Mouse (Mus musculus): ENCODE results near the gene Mtus2.

GRCm38 (mm10) chr5:148304112-148304511 is 347.0 kb downstream of the Mtus2 start:
- TF ChIP-seq POLR2A (IDR thresholded peaks at IDR 0.05; ENCODE audit: insufficient read length, low read depth) (no peak), REST (IDR thresholded peaks at IDR 0.05; ENCODE audit: insufficient read depth, insufficient read length) (no peak), TCF3 (IDR thresholded peaks at IDR 0.05; ENCODE audit: insufficient read length, low read depth) (no peak), USF1 (IDR thresholded peaks at IDR 0.05; ENCODE audit: low read depth) (no peak), MYOG (IDR thresholded peaks at IDR 0.05; ENCODE audit: control insufficient read depth in 1 of 3, insufficient read depth in 1 of 3, insufficient read length in 2 of 3, low read depth in 2 of 3) (no peak), MAX (IDR thresholded peaks at IDR 0.05; ENCODE audit: low read depth) (no peak), E2F4 (IDR thresholded peaks at IDR 0.05; ENCODE audit: insufficient read depth) (no peak), SRF (IDR thresholded peaks at IDR 0.05; ENCODE audit: control insufficient read depth, insufficient read length, low read depth) (no peak), TCF12 (IDR thresholded peaks at IDR 0.05; ENCODE audit: insufficient read depth, poor library complexity, severe bottlenecking) (no peak)

All from myocyte (in vitro differentiated cells).